Mouse (Mus musculus) embryonic facial prominence, embryonic 13.5 days (tissue): Measurements from ENCODE around the gene Tanc2. TPM values are rescaled to one million over a fixed set of nuclear protein-coding genes. Genes with fewer than 3 reads are reported as not detected.

Source experiments
- ATAC-seq: fragments of 200-750 bp; cut with Nextera tagmentation; 2 replicates; pipeline ENCODE4 v1.8.0; 2017; ENCODE audit warnings: low read depth; ENCODE audit not compliant: insufficient number of reproducible peaks, insufficient read depth, low FRiP score, low TSS enrichment
- H3K27ac ChIP-seq: fragments of 300-500 bp; sonication (generic); 2 replicates; pipeline ENCODE4 v1.5.1; 2015; ENCODE audit warnings: moderate library complexity, mild to moderate bottlenecking, inconsistent platforms
- H3K27me3 ChIP-seq: fragments of 300-500 bp; sonication (generic); 2 replicates; pipeline ENCODE4 v1.6.1; 2015; ENCODE audit warnings: mild to moderate bottlenecking, inconsistent platforms
- H3K36me3 ChIP-seq: fragments of 300-500 bp; sonication (generic); 2 replicates; pipeline ENCODE4 v1.6.1; 2015; ENCODE audit warnings: mild to moderate bottlenecking, inconsistent platforms
- H3K4me1 ChIP-seq: fragments of 300-500 bp; sonication (generic); 2 replicates; pipeline ENCODE4 v1.6.1; 2015; ENCODE audit warnings: inconsistent platforms
- H3K4me2 ChIP-seq: fragments of 300-500 bp; sonication (generic); 2 replicates; pipeline ENCODE4 v1.6.1; 2015; ENCODE audit warnings: moderate library complexity, mild to moderate bottlenecking, inconsistent platforms
- H3K4me3 ChIP-seq: fragments of 300-500 bp; sonication (generic); 2 replicates; pipeline ENCODE4 v1.5.1; 2015; ENCODE audit warnings: mild to moderate bottlenecking, inconsistent platforms
- H3K9ac ChIP-seq: fragments of 300-500 bp; sonication (generic); 2 replicates; pipeline ENCODE4 v1.6.1; 2015; ENCODE audit warnings: mild to moderate bottlenecking, inconsistent platforms
- H3K9me3 ChIP-seq: fragments of 300-500 bp; sonication (generic); 2 replicates; pipeline ENCODE4 v1.6.1; 2016; ENCODE audit warnings: inconsistent platforms
- WGBS: fragments of 180-500 bp; shearing (Covaris S2); methylation state at CpG from one replicate; pipeline ENCODE4 v1.1.7; 2015; ENCODE audit warnings: mixed read lengths; 5-methylcytosine and 5-hydroxymethylcytosine counted together
- polyA plus RNA-seq: library from polyadenylated mRNA; unstranded; fragments of >200 nt; fragmentation: Nextera tagmentation; extraction: Ambion mirVana; gene quantifications from 2 replicates; pipeline ENCODE4 v1.2.1, GENCODE M21; 2015

Gene Tanc2
- polyA plus RNA-seq, 1 experiment from 2014 or later: 8.2 TPM

DNA sequence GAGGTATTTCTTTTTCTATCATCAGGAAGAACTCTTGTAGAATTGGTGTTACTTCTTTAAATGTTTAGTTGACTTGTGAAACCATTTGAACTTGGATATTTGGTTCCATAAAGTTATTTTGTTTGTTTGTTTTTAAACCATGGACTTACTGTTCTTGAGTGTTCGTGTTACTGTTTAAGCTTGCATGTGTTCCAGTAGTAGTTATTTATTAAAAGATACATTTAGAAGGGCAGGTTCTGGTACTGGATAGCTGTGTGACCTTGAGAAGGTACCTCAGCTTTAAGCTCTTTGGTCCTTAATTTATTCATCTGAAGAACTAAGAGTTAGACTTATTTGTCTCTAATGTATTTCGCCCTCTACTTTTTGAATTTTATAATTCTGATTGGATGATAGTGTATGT lies 64.8 kb downstream of the Tanc2 start:
- Histone ChIP-seq H3K27me3 (no peaks in the 10 kb centered on the region), H3K9me3 (no peaks in the 10 kb centered on the region), H3K4me3 (no peak overlapping the region), H3K36me3 (no peaks in the 10 kb centered on the region), H3K27ac (no peak overlapping the region), H3K4me2 (no peak overlapping the region), H3K9ac (no peak overlapping the region), H3K4me1 (no peaks in the 10 kb centered on the region)
- WGBS: 85% methylated on average over 2 of the region's 2 CpGs
- no peak for ATAC-seq

DNA sequence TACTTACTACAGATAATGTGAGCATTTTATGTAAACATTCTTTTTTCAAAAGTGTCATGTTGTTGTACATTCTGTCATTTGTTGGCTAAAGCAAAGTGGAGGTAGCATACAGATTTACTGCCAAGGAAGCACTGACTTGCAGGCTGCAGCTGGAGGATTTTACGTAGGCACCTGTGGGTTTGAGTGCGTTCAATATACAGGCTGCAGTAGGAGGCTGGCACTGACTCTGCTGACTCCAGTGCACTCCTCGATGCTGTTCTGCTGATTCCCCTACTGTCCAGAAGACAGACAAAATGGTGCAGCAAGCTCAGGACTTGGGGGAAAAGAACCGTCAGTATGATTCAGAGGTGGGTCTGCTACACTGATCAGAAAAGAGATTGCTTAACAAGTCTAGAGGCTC lies 65.5 kb downstream of the Tanc2 start:
- ATAC-seq: no peak
- no peak overlapping the region for H3K4me2 ChIP-seq
- 80% methylated on average over 4 of the region's 4 CpGs for WGBS

DNA sequence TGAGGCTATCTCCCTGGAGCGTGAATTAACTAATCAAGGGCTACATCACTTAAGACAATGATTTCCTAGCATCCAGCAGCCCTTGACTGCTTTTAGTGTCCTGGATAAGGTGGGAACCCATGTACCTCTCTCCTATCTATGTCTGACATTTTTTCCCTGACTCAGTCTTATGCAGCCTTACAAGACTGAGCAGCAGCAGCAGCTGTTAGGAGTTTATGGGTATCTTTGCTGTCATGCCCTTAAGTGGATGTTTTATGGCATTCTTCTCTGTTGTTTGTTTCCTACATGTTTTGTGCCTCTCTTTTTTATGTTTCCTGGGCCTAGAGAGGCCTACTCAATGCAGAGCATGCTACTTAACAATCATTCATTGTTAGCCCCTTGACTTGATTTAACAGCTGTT lies 78.1 kb downstream of the Tanc2 start:
- H3K4me2 ChIP-seq: no peak overlapping the region
- H3K27me3 ChIP-seq: no peaks in the 10 kb centered on the region
- H3K9ac ChIP-seq: no peak overlapping the region
- WGBS: 92% methylated on average over 1 of the region's 1 CpGs
- H3K4me1 ChIP-seq: no peaks in the 10 kb centered on the region
- H3K27ac ChIP-seq: no peak overlapping the region
- H3K9me3 ChIP-seq: no peaks in the 10 kb centered on the region
- H3K36me3 ChIP-seq: no peaks in the 10 kb centered on the region
- no peak overlapping the region for H3K4me3 ChIP-seq
- ATAC-seq: no peak

More for the DNA sequence above, 65.5 kb downstream of the Tanc2 start:
- Histone ChIP-seq H3K36me3 (no peaks in the 10 kb centered on the region), H3K27me3 (no peaks in the 10 kb centered on the region), H3K4me3 (no peak overlapping the region), H3K4me1 (no peaks in the 10 kb centered on the region), H3K27ac (no peak overlapping the region), H3K9me3 (no peaks in the 10 kb centered on the region), H3K9ac (no peak overlapping the region)

DNA sequence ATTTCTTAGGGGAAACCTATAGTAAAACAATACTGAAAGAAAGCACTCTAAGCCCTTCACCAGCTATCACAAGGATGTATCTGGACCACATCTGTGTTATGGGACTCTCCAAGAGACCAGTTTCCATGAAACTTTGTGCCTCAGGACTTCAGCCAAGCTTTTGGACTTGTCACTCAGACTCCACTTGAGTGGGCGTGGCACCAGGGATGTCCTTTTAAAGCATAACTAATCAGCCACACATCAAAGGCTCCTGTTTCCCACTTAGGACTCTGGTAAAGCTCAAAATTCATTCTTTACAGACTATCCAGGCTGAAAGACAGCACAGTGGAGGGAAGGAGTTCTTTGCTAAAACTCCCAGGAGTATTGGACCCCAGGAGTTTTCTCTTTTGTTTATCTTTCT lies 89.2 kb downstream of the Tanc2 start:
- no peaks in the 10 kb centered on the region for H3K4me1 ChIP-seq
- H3K27me3 ChIP-seq: no peaks in the 10 kb centered on the region
- H3K4me2 ChIP-seq: no peak overlapping the region
- no peak overlapping the region for H3K4me3 ChIP-seq
- H3K36me3 ChIP-seq: no peaks in the 10 kb centered on the region
- no peaks in the 10 kb centered on the region for H3K9me3 ChIP-seq
- no peak for ATAC-seq
- H3K9ac ChIP-seq: no peak overlapping the region
- 81% methylated on average over 1 of the region's 1 CpGs for WGBS
- no peak overlapping the region for H3K27ac ChIP-seq

DNA sequence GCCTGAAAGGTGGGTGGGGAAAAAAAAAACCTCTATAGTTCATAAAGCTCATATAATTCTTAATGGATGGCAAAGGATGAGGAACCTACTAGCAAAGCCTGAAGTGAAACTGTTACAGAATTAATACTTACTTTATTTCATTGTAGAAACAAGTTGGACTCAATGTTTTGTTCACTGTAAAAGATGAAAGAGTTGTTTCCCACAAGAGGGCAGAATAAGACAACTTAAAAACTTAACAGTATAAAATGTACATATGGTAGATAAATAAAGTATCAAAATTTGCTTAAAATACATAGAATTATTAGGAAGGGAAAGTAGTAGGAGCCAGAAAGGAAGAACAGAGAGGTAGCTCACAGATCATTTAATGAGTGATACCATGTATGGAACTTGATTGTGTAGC lies 95.0 kb downstream of the Tanc2 start:
- Histone ChIP-seq H3K4me3 (no peak overlapping the region), H3K4me1 (no peaks in the 10 kb centered on the region), H3K27ac (no peak overlapping the region), H3K27me3 (no peaks in the 10 kb centered on the region), H3K4me2 (no peak overlapping the region), H3K9ac (no peak overlapping the region), H3K9me3 (no peaks in the 10 kb centered on the region), H3K36me3 (no peaks in the 10 kb centered on the region)
- no peak for ATAC-seq

DNA sequence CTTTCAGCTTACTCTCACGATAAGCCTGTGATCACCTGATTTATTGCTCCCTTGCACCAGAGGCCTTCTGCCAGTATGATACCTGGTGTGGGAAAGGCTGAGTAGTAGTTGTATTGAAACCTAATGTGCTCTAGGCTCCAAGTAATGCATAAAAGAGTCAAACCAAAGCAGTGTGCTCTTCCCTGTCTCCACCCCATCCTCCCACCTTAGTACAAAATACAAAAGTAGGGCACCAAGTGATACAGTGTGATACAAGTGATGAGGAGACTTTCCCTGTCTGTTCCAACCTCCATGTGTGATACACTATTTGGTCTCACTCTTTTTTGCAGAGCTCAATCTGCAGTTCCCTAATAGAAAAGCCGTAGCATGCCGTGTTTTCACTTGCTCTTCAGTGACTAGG lies 110.7 kb downstream of the Tanc2 start:
- no peak overlapping the region for H3K4me2 ChIP-seq
- no peak for ATAC-seq
- 83% methylated on average over 3 of the region's 3 CpGs for WGBS

DNA sequence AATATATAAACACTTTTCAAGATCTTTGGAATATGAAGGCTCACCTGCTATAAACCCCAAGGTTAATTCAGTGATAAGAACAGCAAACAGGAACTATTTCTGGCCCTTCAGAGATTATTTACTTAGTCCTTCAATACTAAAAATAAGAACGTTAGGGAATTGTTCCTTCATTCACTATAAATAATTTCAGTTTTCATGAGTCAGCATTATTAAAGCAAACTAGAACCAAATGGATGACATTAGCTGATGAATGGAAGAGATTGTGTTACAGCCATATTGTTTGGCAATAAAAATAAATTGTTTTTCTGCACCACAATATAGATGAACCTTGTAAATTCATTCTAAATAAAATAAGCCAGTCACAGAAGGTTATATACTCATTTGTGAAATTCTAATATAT lies 129.9 kb downstream of the Tanc2 start:
- Histone ChIP-seq H3K27ac (no peak overlapping the region), H3K4me3 (no peak overlapping the region), H3K36me3 (no peaks in the 10 kb centered on the region), H3K4me1 (no peaks in the 10 kb centered on the region), H3K4me2 (no peak overlapping the region), H3K9ac (no peak overlapping the region), H3K9me3 (no peaks in the 10 kb centered on the region), H3K27me3 (no peaks in the 10 kb centered on the region)
- ATAC-seq: no peak
- 51% methylated on average over 1 of the region's 1 CpGs for WGBS

More for the DNA sequence above, 110.7 kb downstream of the Tanc2 start:
- H3K27me3 ChIP-seq: no peaks in the 10 kb centered on the region
- H3K4me1 ChIP-seq: no peaks in the 10 kb centered on the region
- no peaks in the 10 kb centered on the region for H3K9me3 ChIP-seq
- H3K9ac ChIP-seq: no peak overlapping the region
- H3K27ac ChIP-seq: no peak overlapping the region
- no peaks in the 10 kb centered on the region for H3K36me3 ChIP-seq
- no peak overlapping the region for H3K4me3 ChIP-seq

DNA sequence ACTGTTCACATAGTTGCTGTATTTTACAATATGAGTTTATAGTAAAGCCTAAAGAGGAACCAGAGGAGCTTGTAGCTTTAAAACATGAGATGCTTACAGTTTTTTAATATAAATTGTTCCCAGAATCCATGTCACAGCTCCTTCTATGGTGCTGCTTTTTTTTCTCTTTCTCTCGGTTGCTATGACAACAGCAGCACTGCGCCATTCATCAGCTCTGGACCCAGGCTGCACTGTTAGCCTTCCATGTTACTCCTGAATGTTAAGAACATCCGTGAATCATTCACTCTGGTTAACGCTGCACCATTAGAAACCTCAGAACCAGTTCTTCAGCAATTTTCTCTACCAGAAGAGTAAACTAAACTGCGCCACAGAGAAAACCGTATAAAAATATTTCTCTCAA lies 141.8 kb downstream of the Tanc2 start:
- no peak for ATAC-seq
- Histone ChIP-seq H3K9ac (no peak overlapping the region), H3K4me3 (no peak overlapping the region), H3K9me3 (no peaks in the 10 kb centered on the region), H3K36me3 (no peaks in the 10 kb centered on the region), H3K4me1 (no peaks in the 10 kb centered on the region), H3K27ac (no peak overlapping the region), H3K4me2 (no peak overlapping the region), H3K27me3 (no peaks in the 10 kb centered on the region)
- 60% methylated on average over 6 of the region's 6 CpGs for WGBS

DNA sequence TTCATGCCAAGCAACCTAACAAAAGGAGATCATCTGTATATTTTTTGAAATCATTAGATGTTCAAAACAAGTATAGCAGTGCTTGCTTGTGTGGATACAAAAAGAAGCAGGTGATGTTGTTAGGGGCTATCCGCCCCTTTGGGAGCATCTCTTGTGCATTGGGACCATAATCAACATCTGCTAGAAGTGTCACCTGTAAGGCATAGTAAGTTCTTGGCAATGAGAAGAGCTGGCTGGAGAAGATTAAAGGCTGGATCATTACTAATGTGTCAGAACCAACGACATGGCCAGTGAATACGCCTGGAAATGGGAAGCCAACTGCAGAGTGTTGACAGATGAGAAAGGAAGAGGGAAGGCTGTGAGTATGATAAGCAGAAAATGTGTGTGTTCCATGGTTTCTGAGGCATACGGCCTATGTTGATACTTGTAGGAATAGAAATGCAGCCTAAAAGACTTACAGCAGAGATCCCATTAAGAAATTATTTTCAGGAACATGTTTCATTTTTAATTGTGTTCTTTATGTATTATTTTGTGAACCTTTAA lies 142.3 kb downstream of the Tanc2 start:
- H3K36me3 ChIP-seq: no peaks in the 10 kb centered on the region
- no peak overlapping the region for H3K9ac ChIP-seq
- H3K27ac ChIP-seq: no peak overlapping the region
- H3K4me2 ChIP-seq: no peak overlapping the region
- H3K4me1 ChIP-seq: no peaks in the 10 kb centered on the region
- H3K9me3 ChIP-seq: no peaks in the 10 kb centered on the region
- H3K27me3 ChIP-seq: no peaks in the 10 kb centered on the region
- 71% methylated on average over 4 of the region's 4 CpGs for WGBS
- no peak overlapping the region for H3K4me3 ChIP-seq
- ATAC-seq: no peak

DNA sequence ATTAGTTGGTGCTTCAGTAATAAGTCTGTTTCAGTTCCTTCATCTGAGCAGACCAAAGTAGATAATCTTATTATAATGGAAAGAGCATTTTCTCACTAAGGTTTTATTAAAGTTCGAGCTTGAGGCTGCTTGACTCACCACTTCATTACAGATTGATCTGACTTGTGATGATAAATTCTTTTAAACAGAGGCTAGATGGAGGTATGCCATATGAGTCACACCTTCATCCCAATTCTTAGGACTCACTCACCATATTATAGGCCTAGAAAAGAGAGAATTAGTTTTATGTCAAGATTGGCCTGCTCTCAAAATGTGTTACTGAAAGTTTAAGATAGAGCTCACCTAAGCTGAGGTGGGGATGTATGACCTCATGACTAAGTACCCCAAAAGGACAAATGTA lies 153.4 kb downstream of the Tanc2 start:
- 90% methylated on average over 1 of the region's 1 CpGs for WGBS
- no peak for ATAC-seq
- no peak overlapping the region for H3K4me3 ChIP-seq

DNA sequence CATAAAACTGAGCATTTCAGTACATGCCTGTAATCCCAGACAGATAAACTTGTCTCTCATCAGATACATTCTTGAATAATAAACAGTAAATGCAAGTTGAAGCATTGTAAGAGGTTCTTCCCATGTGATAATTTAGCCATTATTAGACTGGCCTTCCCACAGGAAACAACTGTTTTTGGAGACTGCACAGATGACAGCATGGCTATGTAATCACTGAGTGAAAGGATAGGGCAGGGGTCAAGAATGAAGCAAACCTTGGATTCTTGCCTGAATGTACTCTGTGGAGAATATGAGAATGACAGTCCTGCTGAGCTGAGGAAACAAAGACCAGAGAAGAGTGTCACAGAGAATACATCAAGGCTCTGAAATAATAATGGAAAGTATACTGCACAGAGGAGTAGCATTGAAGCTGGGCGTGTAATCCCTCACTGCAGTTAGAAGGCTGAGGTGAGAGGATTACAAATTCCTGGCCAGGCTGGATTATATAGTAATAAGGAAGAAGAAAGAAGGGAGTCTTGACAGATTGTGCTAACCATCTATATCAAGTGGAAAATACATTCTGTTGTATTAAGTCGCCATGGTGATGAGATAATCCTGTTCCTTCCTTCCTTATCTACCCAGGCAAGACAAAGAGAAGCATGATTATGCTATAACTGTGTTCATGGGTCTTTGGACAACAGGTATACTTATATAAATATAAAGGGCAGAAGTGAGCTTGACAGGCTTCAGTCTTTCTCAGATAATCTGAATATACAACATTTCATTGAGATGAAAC lies 159.7 kb downstream of the Tanc2 start:
- H3K9ac ChIP-seq: no peak overlapping the region
- H3K27ac ChIP-seq: no peak overlapping the region
- ATAC-seq: no peak
- H3K27me3 ChIP-seq: no peaks in the 10 kb centered on the region
- H3K4me2 ChIP-seq: no peak overlapping the region
- no peaks in the 10 kb centered on the region for H3K9me3 ChIP-seq
- no peak overlapping the region for H3K4me3 ChIP-seq
- H3K36me3 ChIP-seq: no peaks in the 10 kb centered on the region
- H3K4me1 ChIP-seq: no peaks in the 10 kb centered on the region
- 79% methylated on average over 2 of the region's 2 CpGs for WGBS

More for the DNA sequence above, 153.4 kb downstream of the Tanc2 start:
- Histone ChIP-seq H3K9me3 (no peaks in the 10 kb centered on the region), H3K27ac (no peak overlapping the region), H3K4me1 (no peaks in the 10 kb centered on the region), H3K27me3 (no peaks in the 10 kb centered on the region), H3K4me2 (no peak overlapping the region), H3K36me3 (no peaks in the 10 kb centered on the region), H3K9ac (no peak overlapping the region)

DNA sequence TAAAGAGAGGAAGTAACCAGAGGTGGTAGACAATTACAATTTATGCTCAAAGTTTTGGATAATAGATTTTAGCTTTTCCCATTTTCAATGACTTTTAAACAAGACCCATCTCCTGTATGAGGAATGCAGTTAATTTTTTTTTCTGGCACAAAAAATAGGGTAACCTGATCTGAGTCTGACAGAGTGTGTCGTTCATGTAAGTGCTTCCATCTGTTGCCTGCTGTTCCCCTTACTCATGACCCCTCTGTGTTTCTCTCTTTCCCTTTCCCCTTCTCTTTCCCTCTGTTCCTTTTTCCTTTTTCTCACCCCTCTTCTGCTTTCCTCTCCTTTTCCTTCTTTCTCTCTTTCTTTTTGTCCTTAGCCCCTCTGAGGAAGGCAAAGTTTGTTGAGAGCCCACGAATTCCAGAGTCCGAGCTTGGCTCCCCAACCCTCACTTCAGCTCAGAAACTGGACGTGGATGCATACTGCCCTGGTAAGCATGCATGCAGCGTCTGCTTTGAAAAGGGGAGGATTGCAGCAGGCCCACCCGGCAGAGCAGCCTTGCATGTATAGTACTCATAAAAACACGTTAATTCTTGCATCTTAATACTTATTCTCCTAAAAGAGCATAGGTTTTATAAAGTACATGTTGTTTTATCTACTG lies 168.9 kb downstream of the Tanc2 start:
- 12% methylated on average over 7 of the region's 7 CpGs for WGBS
- H3K4me1 ChIP-seq: peaks cover 14% of the 10 kb centered on the region
- 0 out of 2 replicates have a peak overlapping the region, but pooled peaks have one; percentile 49 for H3K9ac ChIP-seq
- H3K4me2 ChIP-seq: peak overlapping the region; percentile 45
- H3K4me3 ChIP-seq: peak overlapping the region; percentile 9; the same call in 1 of the 2 replicates
- ATAC-seq: no peak
- H3K9me3 ChIP-seq: no peaks in the 10 kb centered on the region
- H3K36me3 ChIP-seq: no peaks in the 10 kb centered on the region
- no peaks in the 10 kb centered on the region for H3K27me3 ChIP-seq
- H3K27ac ChIP-seq: peak overlapping the region; percentile 76
